Mouse (Mus musculus) intestine, embryonic 14.5 days (tissue): ENCODE measurements around the gene Gm9821. TPM values are rescaled to one million over a fixed set of nuclear protein-coding genes. Genes with fewer than 3 reads are reported as not detected.

ENCODE experiments used
- ATAC-seq: fragments of 200-750 bp; cut with Nextera tagmentation; replicated peaks from 2 replicates; pipeline ENCODE4 v1.8.0; 2017; ENCODE audit warnings: low read depth, moderate number of reproducible peaks, moderate TSS enrichment, moderate library complexity; ENCODE audit not compliant: low FRiP score, low TSS enrichment
- DNase-seq: peaks from one replicate; pipeline ENCODE4 v3.0.0-alpha.2; 2018; ENCODE audit warnings: low spot score
- H3K27ac ChIP-seq: fragments of 300-500 bp; sonication (generic); 2 replicates; pipeline ENCODE4 v1.5.1; 2014; ENCODE audit warnings: low read depth, mild to moderate bottlenecking, control low read depth
- H3K27me3 ChIP-seq: fragments of 300-500 bp; sonication (generic); replicated peaks from 2 replicates; pipeline ENCODE4 v1.6.1; 2014; ENCODE audit warnings: low read length, control low read depth; ENCODE audit not compliant: control insufficient read depth, insufficient read depth
- H3K36me3 ChIP-seq: fragments of 300-500 bp; sonication (generic); 2 replicates; pipeline ENCODE4 v1.6.1; 2014; ENCODE audit warnings: low read length, control low read depth; ENCODE audit not compliant: control insufficient read depth, insufficient read depth
- H3K4me1 ChIP-seq: fragments of 300-500 bp; sonication (generic); replicated peaks from 2 replicates; pipeline ENCODE4 v1.6.1; 2014; ENCODE audit warnings: low read length, control low read depth, mixed read lengths; ENCODE audit not compliant: control insufficient read depth, insufficient read depth
- H3K4me2 ChIP-seq: fragments of 300-500 bp; sonication (generic); 2 replicates; pipeline ENCODE4 v1.6.1; 2014; ENCODE audit warnings: low read length
- H3K4me3 ChIP-seq: fragments of 300-500 bp; sonication (generic); 2 replicates; pipeline ENCODE4 v1.5.1; 2014; ENCODE audit warnings: low read depth, low read length, control low read depth, mixed read lengths
- H3K9ac ChIP-seq: fragments of 300-500 bp; sonication (generic); 2 replicates; pipeline ENCODE4 v1.6.1; 2014; ENCODE audit warnings: mild to moderate bottlenecking, low read length
- H3K9me3 ChIP-seq: fragments of 300-500 bp; sonication (generic); 2 replicates; pipeline ENCODE4 v1.6.1; 2016; ENCODE audit warnings: low read length, control low read depth; ENCODE audit not compliant: control insufficient read depth
- WGBS: fragments of 180-500 bp; shearing (Covaris S2); extraction: QIAGEN DNeasy Blood & Tissue Kit; methylation state at CpG from one replicate; pipeline ENCODE4 v1.1.7; 2014; 5-methylcytosine and 5-hydroxymethylcytosine counted together
- polyA plus RNA-seq: library from polyadenylated mRNA; unstranded; fragments of >200 nt; fragmentation: Nextera tagmentation; extraction: Ambion mirVana; gene quantifications from 2 replicates; pipeline ENCODE4 v1.2.1, GENCODE M21; 2014

Gm9821 gene
- polyA plus RNA-seq, 1 experiment from 2014 or later: 0.88 TPM

DNA sequence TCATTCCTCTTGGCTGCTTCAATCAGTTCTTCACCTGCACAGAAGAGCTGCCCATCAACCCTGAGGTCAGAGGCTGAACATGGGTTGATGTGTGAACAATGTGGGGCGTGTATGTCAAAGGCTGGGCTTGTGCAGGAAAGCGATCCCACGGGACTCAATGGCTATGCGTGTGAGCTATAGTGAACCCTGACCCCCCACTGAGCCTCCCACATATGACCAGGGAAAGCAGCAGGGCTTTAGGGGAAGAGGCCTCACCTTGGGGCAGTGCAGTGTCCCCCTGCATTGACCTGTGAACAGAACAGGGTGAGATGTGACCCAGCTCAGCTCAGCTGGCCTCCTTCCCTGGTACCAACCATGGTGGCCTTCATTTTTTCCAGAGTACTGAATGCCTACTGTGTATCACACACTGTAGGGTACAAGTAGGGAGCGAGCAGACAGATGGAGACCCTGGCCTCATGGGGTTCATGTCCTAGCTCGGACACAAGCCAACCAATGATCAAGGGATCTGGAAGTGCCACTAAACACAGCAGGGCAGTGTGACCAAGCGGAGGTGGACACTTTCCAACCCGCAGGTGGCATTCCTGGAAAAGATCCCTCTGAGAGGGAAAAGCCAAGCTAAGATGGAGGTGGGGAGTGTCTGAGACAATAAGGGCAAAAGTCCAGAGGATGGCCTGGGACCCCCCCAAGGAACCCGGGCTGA, 10.5 kb upstream of the Gm9821 start:
- H3K4me2 ChIP-seq: no peak overlapping the region
- 86% methylated on average over 9 of the region's 9 CpGs for WGBS
- H3K9ac ChIP-seq: no peak overlapping the region
- no peak overlapping the region for H3K4me3 ChIP-seq
- H3K27me3 ChIP-seq: no peaks in the 10 kb centered on the region
- H3K36me3 ChIP-seq: peaks cover 65% of the 10 kb centered on the region
- H3K9me3 ChIP-seq: no peaks in the 10 kb centered on the region
- H3K4me1 ChIP-seq: peaks cover 17% of the 10 kb centered on the region
- no peak for DNase-seq
- no peak for ATAC-seq
- H3K27ac ChIP-seq: no peak overlapping the region

DNA sequence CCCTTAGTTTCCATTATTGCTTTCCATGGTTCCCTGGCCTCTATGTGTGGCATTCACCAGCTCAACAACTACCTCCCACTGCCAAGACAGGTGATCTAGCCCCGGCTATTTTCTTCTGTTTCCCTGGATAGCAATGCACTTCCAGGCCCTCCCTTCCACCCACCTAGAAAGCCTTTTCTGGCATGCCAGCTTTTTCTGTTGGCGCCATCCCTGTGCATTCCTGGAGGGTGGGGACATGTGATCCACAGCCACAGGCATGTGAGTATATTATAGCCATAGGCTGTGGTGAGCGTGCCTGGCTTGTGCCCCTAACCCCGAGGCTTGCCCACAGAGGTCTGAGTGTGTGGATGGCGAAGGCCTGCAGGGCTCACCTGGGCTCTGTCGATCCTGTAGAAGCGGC, 9.3 kb upstream of the Gm9821 start:
- 92% methylated on average over 7 of the region's 7 CpGs for WGBS
- peaks cover 74% of the 10 kb centered on the region for H3K36me3 ChIP-seq

DNA sequence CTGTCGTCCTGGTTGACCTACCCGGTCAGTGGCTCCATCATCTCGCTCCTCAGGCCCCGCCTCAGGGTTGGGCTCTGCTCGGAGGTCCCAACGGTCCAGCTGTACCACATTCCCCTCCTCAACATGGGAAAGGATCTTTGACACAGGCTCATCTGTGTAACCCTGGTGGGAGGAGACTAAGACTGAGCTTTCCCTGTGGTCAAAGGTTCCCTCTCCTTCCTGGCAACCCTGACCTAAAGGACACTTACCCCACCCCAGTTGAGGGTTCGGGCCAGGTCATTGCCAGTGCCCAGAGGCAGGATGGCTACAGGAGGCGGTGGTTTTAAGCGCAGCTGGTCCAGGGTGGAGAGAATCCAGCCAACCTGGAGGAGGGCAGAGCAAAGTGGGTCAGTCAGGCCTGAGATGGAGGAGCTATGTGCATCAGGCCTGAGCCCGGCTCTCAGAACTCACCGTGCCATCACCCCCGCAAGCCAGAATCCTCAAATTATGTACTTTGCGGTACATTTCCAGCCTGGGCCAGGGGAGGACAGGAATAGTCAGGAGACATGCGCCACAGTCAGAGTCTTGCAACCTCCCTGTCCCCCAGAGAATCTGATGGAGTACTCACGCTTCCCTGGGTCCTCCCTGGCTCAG, 6.1 kb upstream of the Gm9821 start:
- H3K9me3 ChIP-seq: no peaks in the 10 kb centered on the region
- no peak overlapping the region for H3K4me3 ChIP-seq
- DNase-seq: no peak
- peaks cover 70% of the 10 kb centered on the region for H3K36me3 ChIP-seq
- no peaks in the 10 kb centered on the region for H3K4me1 ChIP-seq
- ATAC-seq: no peak
- H3K4me2 ChIP-seq: no peak overlapping the region
- no peaks in the 10 kb centered on the region for H3K27me3 ChIP-seq
- 83% methylated on average over 15 of the region's 15 CpGs for WGBS
- no peak overlapping the region for H3K27ac ChIP-seq
- H3K9ac ChIP-seq: no peak overlapping the region

More for the DNA sequence above, 9.3 kb upstream of the Gm9821 start:
- peaks cover 17% of the 10 kb centered on the region for H3K4me1 ChIP-seq
- no peak overlapping the region for H3K4me2 ChIP-seq
- H3K27me3 ChIP-seq: no peaks in the 10 kb centered on the region
- no peak overlapping the region for H3K4me3 ChIP-seq
- H3K27ac ChIP-seq: no peak overlapping the region
- ATAC-seq (no peak), DNase-seq (no peak)
- no peak overlapping the region for H3K9ac ChIP-seq
- no peaks in the 10 kb centered on the region for H3K9me3 ChIP-seq

DNA sequence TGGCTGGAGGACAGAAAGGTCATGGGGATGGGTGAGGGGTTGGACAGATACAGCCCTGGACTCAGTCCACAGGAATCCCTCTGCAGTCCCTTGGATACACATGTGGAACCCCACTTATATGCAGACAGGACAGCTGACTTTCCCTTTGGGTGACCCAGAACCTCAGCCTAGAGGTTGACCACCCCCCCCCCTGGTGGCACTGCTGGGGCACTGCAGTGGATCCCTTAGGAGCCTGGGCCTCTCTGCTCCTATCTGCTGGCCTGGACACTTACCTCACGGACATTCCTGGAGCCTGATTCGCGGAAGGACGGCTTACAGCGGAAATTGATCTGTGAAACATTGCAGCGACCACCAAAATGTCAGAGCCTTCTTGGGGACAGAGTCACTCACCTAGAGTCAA, 3.1 kb upstream of the Gm9821 start:
- 65% methylated on average over 6 of the region's 6 CpGs for WGBS
- peak; percentile 52 for DNase-seq
- no peak overlapping the region for H3K27ac ChIP-seq
- no peaks in the 10 kb centered on the region for H3K9me3 ChIP-seq
- H3K4me1 ChIP-seq: peaks cover 10% of the 10 kb centered on the region
- peaks cover 49% of the 10 kb centered on the region for H3K36me3 ChIP-seq
- H3K4me3 ChIP-seq: no peak overlapping the region
- no peak for ATAC-seq
- no peak overlapping the region for H3K9ac ChIP-seq
- H3K27me3 ChIP-seq: no peaks in the 10 kb centered on the region
- no peak overlapping the region for H3K4me2 ChIP-seq

DNA sequence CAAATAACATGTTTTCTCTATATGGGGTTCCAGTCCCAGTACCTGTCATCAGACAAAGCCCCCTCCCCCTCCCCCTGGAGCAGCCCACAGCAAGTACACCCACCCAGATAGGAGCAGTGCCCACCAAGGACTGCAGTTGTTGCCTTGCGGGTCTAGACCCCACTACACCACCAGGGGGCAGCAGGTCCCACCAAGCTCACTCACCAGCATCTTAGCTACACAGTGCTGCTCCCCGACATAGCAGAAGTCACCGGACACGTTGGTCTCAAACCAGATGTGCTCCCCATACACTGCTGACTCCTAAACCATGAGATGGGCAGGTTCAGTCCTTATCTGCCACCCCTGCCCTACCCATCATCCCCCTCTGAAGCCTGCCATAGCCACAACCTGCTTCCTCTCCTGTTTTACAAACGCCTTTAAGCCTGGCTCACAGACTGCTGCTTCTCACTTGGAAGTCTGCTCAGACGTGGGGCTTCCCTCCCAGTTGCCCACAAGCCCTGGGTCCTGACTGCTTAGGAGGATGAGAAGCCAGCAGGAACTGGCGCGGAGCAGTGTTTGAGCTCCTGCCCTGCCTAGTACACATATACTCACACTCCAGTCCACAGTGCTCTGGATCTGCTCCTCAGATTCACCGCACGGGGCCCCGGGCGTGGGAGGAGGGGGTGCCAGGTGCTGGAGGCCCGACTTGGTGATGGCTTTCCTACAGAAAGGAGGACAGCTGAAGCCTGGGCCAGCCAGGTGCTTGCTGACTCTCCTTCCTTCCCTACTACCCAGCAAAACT, 1.1 kb upstream of the Gm9821 start:
- Histone ChIP-seq H3K9me3 (no peaks in the 10 kb centered on the region), H3K9ac (no peak overlapping the region)

DNA sequence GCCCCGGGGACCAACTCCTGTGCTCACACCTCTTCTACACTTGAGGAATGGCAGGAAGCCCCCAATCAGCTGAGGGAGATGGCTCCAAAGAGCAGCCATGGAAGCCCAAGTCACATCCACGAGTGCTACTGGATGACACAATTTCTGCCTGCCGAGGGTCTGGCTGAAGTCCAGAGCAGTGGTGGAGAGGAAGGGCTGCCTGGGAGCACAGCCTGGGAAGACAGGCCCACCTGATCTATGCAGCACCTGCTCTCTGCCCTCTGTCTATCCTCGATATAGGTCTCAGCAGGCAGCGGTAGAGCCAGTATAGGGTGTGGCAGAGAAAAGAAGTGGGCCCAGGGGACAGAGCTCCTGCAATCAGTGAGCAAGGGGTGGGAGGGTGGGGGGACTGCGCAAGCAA, 1.3 kb downstream of the Gm9821 start:
- Histone ChIP-seq H3K4me3 (no peak overlapping the region), H3K27me3 (no peaks in the 10 kb centered on the region), H3K9ac (no peak overlapping the region), H3K9me3 (no peaks in the 10 kb centered on the region), H3K4me2 (no peak overlapping the region), H3K27ac (no peak overlapping the region), H3K4me1 (peaks cover 40% of the 10 kb centered on the region), H3K36me3 (peaks cover 13% of the 10 kb centered on the region; the same call in 1 of the 2 replicates)
- WGBS: 46% methylated on average over 6 of the region's 6 CpGs
- DNase-seq: no peak
- ATAC-seq: no peak

More for the DNA sequence above, 1.1 kb upstream of the Gm9821 start:
- Histone ChIP-seq H3K27ac (no peak overlapping the region), H3K4me3 (no peak overlapping the region), H3K4me1 (peaks cover 24% of the 10 kb centered on the region), H3K36me3 (peaks cover 29% of the 10 kb centered on the region), H3K4me2 (0 out of 2 replicates have a peak overlapping the region, but pooled peaks have one; percentile 7), H3K27me3 (no peaks in the 10 kb centered on the region)
- 42% methylated on average over 13 of the region's 13 CpGs for WGBS
- ATAC-seq (peak; percentile 51; the same call in 1 of the 2 replicates), DNase-seq (peak; percentile 93)

DNA sequence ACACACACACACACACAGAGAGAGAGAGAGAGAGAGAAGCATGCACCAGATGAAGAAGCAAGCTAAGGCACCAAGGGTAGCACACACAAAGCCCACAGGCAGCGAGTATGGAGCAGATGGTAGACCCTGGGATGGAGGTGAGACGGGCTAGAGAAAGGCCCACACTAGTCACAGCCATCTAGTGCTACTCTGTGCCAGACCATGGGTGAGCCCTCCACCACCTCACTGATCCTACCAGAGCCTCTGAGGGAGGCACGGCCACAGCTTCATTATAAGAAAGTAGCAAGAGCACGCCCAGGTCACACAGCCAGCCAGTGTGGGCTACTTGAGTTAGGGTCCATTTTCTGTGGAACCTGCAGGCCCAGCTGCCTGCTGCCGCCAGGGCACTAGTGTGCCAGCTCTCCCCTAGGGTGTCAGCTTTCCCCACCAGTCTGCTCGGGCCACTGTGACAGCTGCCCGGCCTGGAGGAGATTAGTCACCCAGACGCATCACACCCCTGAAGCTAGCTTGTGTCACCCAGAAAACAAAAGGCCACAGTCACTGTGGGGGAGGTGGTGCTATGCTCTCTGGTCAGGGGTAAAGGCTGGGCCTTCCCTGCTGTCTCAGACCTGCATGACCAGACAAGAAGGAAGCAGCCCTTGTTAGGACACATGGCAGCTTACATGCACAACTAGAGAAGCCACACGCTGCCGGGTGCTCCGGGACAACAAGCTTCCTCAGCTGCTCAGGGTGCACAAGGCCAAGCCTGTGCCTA, 2.1 kb downstream of the Gm9821 start:
- Histone ChIP-seq H3K4me2 (no peak overlapping the region), H3K27ac (no peak overlapping the region), H3K9me3 (no peaks in the 10 kb centered on the region), H3K27me3 (no peaks in the 10 kb centered on the region), H3K4me3 (no peak overlapping the region), H3K36me3 (peaks cover 9% of the 10 kb centered on the region; the same call in 1 of the 2 replicates), H3K4me1 (peaks cover 40% of the 10 kb centered on the region), H3K9ac (no peak overlapping the region)
- DNase-seq: no peak
- WGBS: 56% methylated on average over 11 of the region's 11 CpGs
- ATAC-seq: no peak

DNA sequence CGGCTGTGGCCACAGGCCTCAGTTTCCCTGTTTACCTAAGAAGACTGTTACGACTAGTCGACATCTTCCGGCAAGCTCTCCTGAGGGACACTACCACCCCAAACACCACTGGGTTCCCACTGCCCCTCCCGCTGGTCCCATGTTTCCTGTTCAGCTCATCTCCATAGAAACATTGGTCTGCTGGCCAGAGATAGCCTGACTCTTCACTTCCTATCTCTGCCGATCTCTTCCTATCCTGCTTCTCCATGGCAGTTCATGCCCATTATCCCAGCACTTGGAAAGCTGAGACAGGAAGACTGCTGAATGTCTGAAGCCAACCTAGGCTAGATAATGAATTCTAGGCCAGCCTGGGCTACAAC, 2.6 kb downstream of the Gm9821 start:
- 73% methylated on average over 6 of the region's 6 CpGs for WGBS
- peaks cover 40% of the 10 kb centered on the region for H3K4me1 ChIP-seq
- H3K4me3 ChIP-seq: no peak overlapping the region
- no peaks in the 10 kb centered on the region for H3K27me3 ChIP-seq
- ATAC-seq: no peak
- no peak overlapping the region for H3K4me2 ChIP-seq
- H3K27ac ChIP-seq: no peak overlapping the region
- H3K9ac ChIP-seq: no peak overlapping the region
- H3K9me3 ChIP-seq: no peaks in the 10 kb centered on the region
- DNase-seq: no peak
- H3K36me3 ChIP-seq: peaks cover 9% of the 10 kb centered on the region; the same call in 1 of the 2 replicates
